Mouse (Mus musculus) midbrain, embryonic 16.5 days (tissue): Measurements from ENCODE around the gene Jpt2. TPM values are rescaled to one million over a fixed set of nuclear protein-coding genes. Genes with fewer than 3 reads are reported as not detected.

Experiments
- ATAC-seq: fragments of 200-750 bp; cut with Nextera tagmentation; 2 replicates; pipeline ENCODE4 v1.8.0; 2017; ENCODE audit warnings: moderate TSS enrichment
- H3K27ac ChIP-seq: fragments of 300-500 bp; sonication (generic); 2 replicates; pipeline ENCODE4 v1.5.1; 2014; ENCODE audit warnings: mild to moderate bottlenecking, low read length, mixed read lengths
- H3K27me3 ChIP-seq: fragments of 300-500 bp; sonication (generic); 2 replicates; pipeline ENCODE4 v1.6.1; 2014; ENCODE audit warnings: low read depth, low read length, mixed read lengths; ENCODE audit not compliant: control insufficient read depth, insufficient read depth
- H3K36me3 ChIP-seq: fragments of 300-500 bp; sonication (generic); 2 replicates; pipeline ENCODE4 v1.6.1; 2014; ENCODE audit warnings: mild to moderate bottlenecking, low read length, moderate library complexity, mixed read lengths; ENCODE audit not compliant: control insufficient read depth, insufficient read depth
- H3K4me1 ChIP-seq: fragments of 300-500 bp; sonication (generic); 2 replicates; pipeline ENCODE4 v1.6.1; 2014; ENCODE audit warnings: mild to moderate bottlenecking, low read length, mixed read lengths; ENCODE audit not compliant: control insufficient read depth, insufficient read depth
- H3K4me2 ChIP-seq: fragments of 300-500 bp; sonication (generic); 2 replicates; pipeline ENCODE4 v1.6.1; 2014; ENCODE audit warnings: mild to moderate bottlenecking, low read length, mixed read lengths
- H3K4me3 ChIP-seq: fragments of 300-500 bp; sonication (generic); 2 replicates; pipeline ENCODE4 v1.5.1; 2014; ENCODE audit warnings: low read depth, mild to moderate bottlenecking, low read length, moderate library complexity, mixed read lengths
- H3K9ac ChIP-seq: fragments of 300-500 bp; sonication (generic); 2 replicates; pipeline ENCODE4 v1.6.1; 2014; ENCODE audit warnings: low read depth, low read length, mixed read lengths
- H3K9me3 ChIP-seq: fragments of 300-500 bp; sonication (generic); replicated peaks from 2 replicates; pipeline ENCODE4 v1.6.1; 2014; ENCODE audit warnings: mild to moderate bottlenecking, low read length, mixed read lengths; ENCODE audit not compliant: control insufficient read depth, poor library complexity, severe bottlenecking
- WGBS: fragments of 180-500 bp; shearing (Covaris S2); extraction: QIAGEN DNeasy Blood & Tissue Kit; methylation state at CpG from one replicate; pipeline ENCODE4 v1.1.7; 2014; 5-methylcytosine and 5-hydroxymethylcytosine counted together
- polyA plus RNA-seq: library from polyadenylated mRNA; unstranded; fragments of >200 nt; fragmentation: Nextera tagmentation; extraction: Ambion mirVana; gene quantifications from 2 replicates; pipeline ENCODE4 v1.2.1, GENCODE M21; 2015

Gene Jpt2
- polyA plus RNA-seq, 1 experiment from 2014 or later: 86.2 TPM

GRCm38 (mm10) chr17:24899153-24899552 lies 61.3 kb downstream of the Jpt2 start:
- no peak overlapping the region for H3K4me2 ChIP-seq
- 87% methylated on average over 5 of the region's 5 CpGs for WGBS
- peaks cover 24% of the 10 kb centered on the region for H3K4me1 ChIP-seq
- no peak for ATAC-seq
- no peak overlapping the region for H3K9ac ChIP-seq
- H3K36me3 ChIP-seq: peaks cover 54% of the 10 kb centered on the region
- H3K27me3 ChIP-seq: no peaks in the 10 kb centered on the region
- H3K9me3 ChIP-seq: no peaks in the 10 kb centered on the region
- H3K4me3 ChIP-seq: no peak overlapping the region
- H3K27ac ChIP-seq: no peak overlapping the region

- ATAC-seq: no peak
- Histone ChIP-seq H3K27me3 (no peaks in the 10 kb centered on the region), H3K27ac (no peak overlapping the region), H3K9me3 (no peaks in the 10 kb centered on the region), H3K4me3 (no peak overlapping the region), H3K4me2 (no peak overlapping the region), H3K36me3 (peaks cover 46% of the 10 kb centered on the region), H3K9ac (peak overlapping the region; percentile 26; the same call in 1 of the 2 replicates), H3K4me1 (peaks cover 32% of the 10 kb centered on the region)
- WGBS: 74% methylated on average over 4 of the region's 4 CpGs
Measured at GRCm38 (mm10) chr17:24898041-24898854, 62.2 kb downstream of the Jpt2 start.

GRCm38 (mm10) chr17:24897600-24897999 lies 62.9 kb downstream of the Jpt2 start:
- Histone ChIP-seq H3K4me2 (peak overlapping the region; percentile 97), H3K27me3 (no peaks in the 10 kb centered on the region), H3K27ac (no peak overlapping the region), H3K4me3 (peak overlapping the region; percentile 86), H3K9me3 (no peaks in the 10 kb centered on the region), H3K4me1 (peaks cover 32% of the 10 kb centered on the region), H3K9ac (peak overlapping the region; percentile 26; the same call in 1 of the 2 replicates), H3K36me3 (peaks cover 44% of the 10 kb centered on the region)
- WGBS: 78% methylated on average over 4 of the region's 4 CpGs
- no peak for ATAC-seq

GRCm38 (mm10) chr17:24896993-24897269 lies 63.6 kb downstream of the Jpt2 start:
- Histone ChIP-seq H3K4me1 (peaks cover 32% of the 10 kb centered on the region), H3K27ac (peak overlapping the region; percentile 84), H3K4me2 (peak overlapping the region; percentile 97), H3K9me3 (no peaks in the 10 kb centered on the region), H3K36me3 (peaks cover 43% of the 10 kb centered on the region), H3K9ac (peak overlapping the region; percentile 73), H3K4me3 (peak overlapping the region; percentile 86), H3K27me3 (no peaks in the 10 kb centered on the region)
- WGBS: 27% methylated on average over 11 of the region's 11 CpGs
- ATAC-seq: peak; percentile 9

GRCm38 (mm10) chr17:24896241-24896992 lies 64.1 kb downstream of the Jpt2 start, which contains the start of gene Nme3:
TSS of gene Nme3 (plus strand) at chr17:24896500.
- Histone ChIP-seq H3K27ac (peak within 1 kb of the TSS; percentile 84), H3K27me3 (no peaks in the 10 kb centered on the region), H3K4me2 (peak within 1 kb of the TSS; percentile 97), H3K9me3 (no peaks in the 10 kb centered on the region), H3K4me1 (peaks cover 32% of the 10 kb centered on the region), H3K4me3 (peak within 1 kb of the TSS; percentile 86), H3K36me3 (peaks cover 39% of the 10 kb centered on the region), H3K9ac (peak within 1 kb of the TSS; percentile 73)
- WGBS: under 1% methylated on average over 48 of the region's 50 CpGs
- peak; percentile 61 for ATAC-seq

- peak overlapping the region; percentile 84 for H3K27ac ChIP-seq
- H3K9ac ChIP-seq: peak overlapping the region; percentile 73
- ATAC-seq: 0 out of 2 replicates have a peak, but pooled peaks have one; percentile 1
- peaks cover 38% of the 10 kb centered on the region for H3K36me3 ChIP-seq
- 9% methylated on average over 23 of the region's 23 CpGs for WGBS
- no peaks in the 10 kb centered on the region for H3K27me3 ChIP-seq
- H3K4me2 ChIP-seq: peak overlapping the region; percentile 97
- H3K9me3 ChIP-seq: no peaks in the 10 kb centered on the region
- H3K4me1 ChIP-seq: peaks cover 32% of the 10 kb centered on the region
- H3K4me3 ChIP-seq: peak overlapping the region; percentile 86
Measured at GRCm38 (mm10) chr17:24895571-24896240, 64.8 kb downstream of the Jpt2 start.

- H3K4me1 ChIP-seq: peaks cover 32% of the 10 kb centered on the region
- H3K27me3 ChIP-seq: no peaks in the 10 kb centered on the region
- H3K27ac ChIP-seq: peak within 1 kb of the TSS; percentile 84
- peak within 1 kb of the TSS; percentile 73 for H3K9ac ChIP-seq
- H3K9me3 ChIP-seq: no peaks in the 10 kb centered on the region
- under 1% methylated on average over 62 of the region's 62 CpGs for WGBS
- peak; percentile 40 for ATAC-seq
- peak within 1 kb of the TSS; percentile 86 for H3K4me3 ChIP-seq
- H3K4me2 ChIP-seq: peak within 1 kb of the TSS; percentile 97
- H3K36me3 ChIP-seq: peaks cover 41% of the 10 kb centered on the region
Measured at GRCm38 (mm10) chr17:24894995-24895547, 65.4 kb downstream of the Jpt2 start, which contains the start of the genes Eme2 and Mrps34. TSS of gene Eme2 (minus strand) at chr17:24895087. TSS of gene Mrps34 (plus strand) at chr17:24895116.

GRCm38 (mm10) chr17:24894061-24894994 lies 66.2 kb downstream of the Jpt2 start:
- WGBS: 11% methylated on average over 31 of the region's 31 CpGs
- Histone ChIP-seq H3K9me3 (no peaks in the 10 kb centered on the region), H3K4me1 (peaks cover 33% of the 10 kb centered on the region), H3K9ac (peak overlapping the region; percentile 73), H3K27me3 (no peaks in the 10 kb centered on the region), H3K4me2 (peak overlapping the region; percentile 97), H3K4me3 (peak overlapping the region; percentile 86), H3K36me3 (peaks cover 36% of the 10 kb centered on the region), H3K27ac (peak overlapping the region; percentile 65)
- ATAC-seq: peak; percentile 25
